Mouse (Mus musculus) urinary bladder, postnatal 14 days (tissue): Measurements from ENCODE around the gene Mul1.

Source experiments
- DNase-seq: peaks from one replicate; pipeline ENCODE4 v3.0.0; 2021; ENCODE audit warnings: low spot score

Mul1 gene

GRCm38 (mm10) chr4:138440062-138440461 is 5.6 kb downstream of the Mul1 start:
- no peak for DNase-seq

GRCm38 (mm10) chr4:138444941-138445340 is 10.5 kb downstream of the Mul1 start:
- no peak for DNase-seq

- no peak for DNase-seq
Measured at GRCm38 (mm10) chr4:138446981-138447380, 12.5 kb downstream of the Mul1 start.

GRCm38 (mm10) chr4:138447387-138447786 is 12.9 kb downstream of the Mul1 start:
- peak; percentile 91 for DNase-seq

DNA sequence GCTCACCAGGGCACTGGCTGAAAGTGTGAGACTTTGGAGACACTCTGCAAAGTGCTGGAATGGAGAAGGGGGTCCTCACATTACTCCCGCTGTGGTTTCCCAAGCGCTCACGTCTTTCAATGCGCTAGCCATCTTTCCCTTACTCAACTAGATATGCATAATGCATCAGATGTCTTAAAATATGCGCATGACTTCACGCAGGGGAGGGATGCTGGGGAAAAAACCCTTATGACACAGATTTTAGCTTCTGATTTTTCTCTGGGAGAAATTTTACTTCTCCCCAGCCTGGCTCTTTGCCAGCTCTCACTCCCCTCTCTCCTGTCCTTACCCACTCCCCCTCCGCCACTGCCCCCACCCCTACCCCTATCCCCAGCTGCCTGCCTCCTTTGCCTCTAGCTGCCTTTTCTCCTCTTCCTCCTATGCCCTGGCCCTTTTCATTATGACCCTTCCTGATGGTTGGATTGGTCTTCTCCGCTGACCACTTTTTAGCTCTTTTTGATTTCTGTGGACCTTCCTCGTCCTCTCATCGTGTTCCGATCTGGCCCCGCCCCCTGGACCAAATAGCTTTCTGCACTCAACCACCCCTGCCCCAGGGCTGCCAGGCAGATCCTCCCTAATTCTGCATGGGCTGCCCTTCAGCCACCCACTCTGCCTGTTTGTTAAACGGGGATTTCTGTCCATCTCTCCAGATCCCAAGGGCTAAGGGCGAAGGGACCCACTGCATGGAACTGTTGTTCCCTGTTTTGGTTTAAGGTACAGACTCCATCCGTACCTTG is 13.5 kb downstream of the Mul1 start:
- no peak for DNase-seq

DNA sequence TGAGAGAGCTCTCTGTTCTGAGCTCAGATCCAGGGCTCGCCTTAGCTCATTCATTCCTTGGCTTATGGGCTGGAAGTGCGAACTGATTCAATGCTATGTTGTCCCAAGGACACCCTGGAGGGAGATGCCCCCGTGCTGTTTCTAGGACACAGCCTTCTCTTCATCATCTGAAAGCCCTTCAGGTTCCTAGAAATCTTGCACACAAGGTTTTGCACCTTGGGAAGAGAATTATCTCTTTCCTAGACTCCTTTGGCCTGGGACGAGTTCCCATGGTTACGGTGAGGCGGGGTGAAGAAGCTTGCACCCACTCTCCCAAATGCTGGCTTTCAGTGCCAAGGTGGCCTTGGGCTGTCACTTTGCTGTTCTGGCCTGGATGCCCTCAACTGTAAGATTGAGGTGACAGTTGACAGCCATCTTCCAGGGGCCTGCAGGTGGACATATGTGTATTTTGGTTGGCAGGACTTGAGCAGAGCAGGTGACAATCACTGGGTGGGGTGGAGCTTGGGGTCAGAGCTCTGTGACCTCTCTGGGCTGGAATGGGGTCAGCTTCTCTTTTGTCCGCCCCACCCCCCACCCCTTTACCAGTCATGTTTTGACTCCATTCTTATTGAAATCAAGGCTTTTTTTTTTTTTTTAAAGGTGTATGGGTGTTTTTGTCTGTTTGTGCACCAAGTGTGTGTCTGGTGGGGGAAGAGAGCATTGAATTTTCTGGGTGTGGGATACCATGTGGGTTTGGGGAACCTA is 14.6 kb downstream of the Mul1 start:
- DNase-seq, result no peak

DNA sequence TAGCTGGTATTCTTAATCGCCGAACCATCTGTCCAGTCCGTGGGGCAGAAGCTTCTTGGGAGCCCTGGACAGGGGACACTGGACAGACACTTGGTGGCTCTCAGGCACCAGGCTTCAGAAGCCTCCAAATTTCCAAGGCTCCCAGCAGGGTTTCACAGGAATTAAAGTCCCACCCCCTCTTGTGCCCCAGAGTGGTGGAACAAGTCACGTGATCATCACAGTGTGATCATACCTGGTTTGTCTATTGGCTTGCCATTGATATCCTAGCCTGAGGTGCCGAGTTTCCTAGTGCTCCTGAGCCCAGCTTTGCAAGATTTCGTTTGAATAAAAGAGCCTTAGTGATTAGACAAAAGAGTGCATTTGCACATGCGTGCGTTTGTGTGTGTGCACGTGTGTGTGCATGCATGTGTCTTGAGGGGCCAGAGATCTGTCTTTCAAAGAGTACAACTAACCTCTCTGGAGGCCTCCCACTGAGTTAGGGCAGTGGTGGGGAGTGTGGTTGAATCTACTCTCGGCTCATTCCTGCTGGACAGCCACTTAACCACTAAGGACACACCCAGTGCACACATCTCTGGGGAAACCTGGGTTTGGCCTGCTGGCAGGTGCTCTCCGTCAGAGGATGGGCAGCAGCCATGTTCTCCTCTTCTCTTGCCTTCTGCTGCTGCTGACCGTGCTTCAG is 15.3 kb downstream of the Mul1 start:
- no peak for DNase-seq

- DNase-seq, result no peak
Measured at GRCm38 (mm10) chr4:138452306-138453096, 18.0 kb downstream of the Mul1 start.

DNA sequence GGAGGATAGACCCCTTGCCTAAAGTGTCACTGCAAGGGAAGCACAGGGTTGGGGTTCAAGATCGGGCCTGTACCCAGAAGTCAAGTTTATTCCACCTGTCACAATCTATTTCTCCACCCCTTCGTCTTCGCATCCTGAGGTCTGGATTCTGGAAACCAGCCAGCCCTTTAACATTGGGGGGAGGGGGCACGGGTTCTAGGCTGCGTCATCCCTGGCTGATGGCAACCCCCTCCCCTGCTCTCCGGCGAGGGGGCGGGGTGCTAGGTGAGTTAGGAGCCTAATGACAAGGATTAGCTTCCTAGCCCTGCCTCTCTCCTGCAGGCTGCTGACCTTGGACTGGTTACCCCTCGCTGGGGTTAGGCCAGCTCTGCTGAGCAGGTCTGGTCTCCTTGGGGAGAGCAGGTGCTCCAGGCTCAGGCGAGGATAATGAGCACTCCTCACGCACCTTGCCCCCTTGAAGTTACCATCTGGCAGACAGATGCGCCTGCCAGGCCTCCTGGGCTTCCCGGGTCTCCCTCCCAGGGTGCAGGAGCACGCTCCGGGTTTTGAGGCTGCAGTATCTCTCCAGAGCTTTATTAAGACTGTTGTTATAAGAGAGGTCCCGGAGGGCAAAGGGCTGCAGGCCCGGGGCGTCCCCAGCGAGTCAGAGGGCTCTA is 18.8 kb downstream of the Mul1 start:
- DNase-seq, result no peak

DNA sequence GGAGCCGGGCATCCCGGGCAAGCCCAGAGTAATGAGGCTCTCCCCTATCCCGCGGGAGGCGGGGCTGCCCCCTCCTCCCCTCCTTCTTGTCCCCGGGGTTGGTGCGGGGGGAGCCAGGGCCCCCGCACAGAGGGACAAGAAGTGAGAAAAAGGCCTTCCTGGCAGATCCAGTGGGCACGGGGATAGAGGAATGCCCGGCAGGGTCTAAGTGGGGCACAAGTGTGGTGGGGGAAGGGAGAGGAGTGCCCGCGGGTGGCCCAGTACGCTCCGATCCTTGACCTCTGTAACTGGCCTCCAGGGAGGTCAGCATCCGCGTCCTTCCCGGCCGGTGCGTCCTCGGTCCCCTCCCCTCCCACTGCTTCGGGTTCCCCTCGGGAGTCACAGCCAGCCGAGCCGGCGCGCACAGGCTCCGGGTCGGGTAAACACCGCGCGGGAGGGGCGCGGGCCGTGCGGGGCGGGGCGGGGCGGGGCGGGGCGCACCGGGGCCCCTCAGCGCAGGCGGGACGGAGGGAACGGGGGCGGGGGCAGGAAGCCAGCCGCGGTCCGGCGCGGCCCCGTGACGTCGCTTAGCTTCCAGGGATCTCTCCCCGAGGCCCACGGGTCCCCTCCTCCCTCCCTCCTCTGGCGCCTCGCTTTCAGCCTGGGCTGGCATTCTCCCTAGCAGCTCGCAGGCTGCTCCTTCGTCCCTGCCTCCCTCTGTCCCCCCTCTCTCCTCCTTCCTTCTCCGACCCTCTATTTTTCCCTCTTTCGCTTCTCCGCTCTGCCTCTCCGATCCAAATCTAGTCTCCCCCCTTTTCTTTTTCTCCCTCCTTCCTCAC is 19.5 kb downstream of the Mul1 start, which contains the start of gene Camk2n1:
TSS of gene Camk2n1 (plus strand) at position 562 of the 818 bp plus-strand sequence.
- DNase-seq, result peak; percentile 82

- DNase-seq, result peak; percentile 67
Measured at GRCm38 (mm10) chr4:138454571-138455140, 20.2 kb downstream of the Mul1 start.

GRCm38 (mm10) chr4:138455141-138455955 is 20.9 kb downstream of the Mul1 start:
- peak; percentile 23 for DNase-seq

DNA sequence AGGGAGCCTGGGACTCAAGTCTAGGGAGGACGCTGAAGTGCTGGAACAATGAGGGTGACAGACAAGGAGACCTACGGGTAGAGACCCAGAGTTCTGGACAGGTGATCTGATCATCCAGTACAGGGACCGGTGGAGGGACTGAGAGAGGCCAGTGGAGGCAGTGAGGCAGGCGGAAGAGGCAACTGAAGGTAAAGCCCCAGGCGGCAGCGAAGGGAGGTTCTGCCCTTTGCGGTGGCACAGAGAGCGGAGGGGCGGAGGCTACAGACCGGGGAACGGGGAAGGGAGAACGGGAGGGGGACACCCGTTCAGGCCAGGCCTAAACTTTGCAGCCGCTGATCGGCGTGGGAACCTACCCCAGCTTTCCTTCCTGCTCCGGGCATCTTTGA is 21.5 kb downstream of the Mul1 start:
- peak; percentile 19 for DNase-seq

- no peak for DNase-seq
Measured at GRCm38 (mm10) chr4:138456536-138456935, 22.1 kb downstream of the Mul1 start.

GRCm38 (mm10) chr4:138457091-138457490 is 22.6 kb downstream of the Mul1 start:
- DNase-seq, result no peak

- DNase-seq, result no peak
Measured at GRCm38 (mm10) chr4:138458171-138458570, 23.7 kb downstream of the Mul1 start.

DNA sequence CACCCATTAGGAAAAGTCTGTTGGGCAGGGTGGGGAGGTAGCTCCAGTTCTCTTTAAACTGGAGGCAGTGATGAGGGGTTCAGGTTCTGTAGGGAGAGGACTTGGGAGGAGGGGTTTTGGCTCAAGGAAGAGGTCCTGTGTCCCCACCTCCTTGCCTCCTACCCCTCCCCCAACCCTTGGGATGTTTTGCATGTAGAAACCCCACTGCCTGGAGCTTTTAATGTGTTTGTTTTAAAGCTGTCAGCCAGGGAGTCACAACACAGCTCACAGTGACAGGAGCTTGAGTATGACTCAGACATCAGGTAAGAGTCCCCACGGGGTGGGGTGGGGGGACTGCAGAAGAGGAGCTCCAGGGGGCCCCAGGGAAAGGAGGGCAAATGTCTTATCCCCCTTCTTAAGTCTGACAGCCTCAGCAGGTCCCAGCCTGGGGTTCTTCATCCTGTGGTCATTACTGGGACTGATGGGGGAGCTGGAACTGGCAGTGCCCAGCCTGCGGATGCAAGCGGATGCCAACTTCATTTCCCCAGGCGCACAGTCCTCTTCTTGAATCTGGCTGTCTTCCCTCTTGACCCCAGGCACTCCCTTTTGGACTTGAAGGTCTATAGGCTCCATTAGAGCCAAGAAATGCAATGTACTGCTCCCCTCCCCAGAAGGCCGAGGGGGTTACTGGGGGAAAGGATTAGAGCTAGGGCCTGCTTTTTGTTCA is 24.4 kb downstream of the Mul1 start:
- DNase-seq, result no peak

GRCm38 (mm10) chr4:138459775-138460174 is 25.3 kb downstream of the Mul1 start:
- no peak for DNase-seq

- DNase-seq, result no peak
Measured at GRCm38 (mm10) chr4:138460910-138461309, 26.4 kb downstream of the Mul1 start.
